Mouse (Mus musculus) cerebellum, adult 2 months (tissue): ENCODE results near the gene Usf2. TPM values are rescaled to one million over a fixed set of nuclear protein-coding genes. Genes with fewer than 3 reads are reported as not detected.
A peak's percentile ranks its signal among the peaks of the same experiment; 100 is the strongest.

Experiments used
- DNase-seq, 2 experiments: peaks; one replicate each; pipeline ENCODE4 v3.0.0; 2021
- H3K27ac ChIP-seq: fragments of 200-500 bp; 2 replicates; pipeline ENCODE4 v1.5.1; 2012; ENCODE audit warnings: low read length, control low read depth, inconsistent platforms; ENCODE audit not compliant: insufficient read depth
- H3K27me3 ChIP-seq: fragments of 200-500 bp; 2 replicates; pipeline ENCODE4 v1.6.1; 2012; ENCODE audit warnings: inconsistent platforms, mild to moderate bottlenecking, low read length, moderate library complexity; ENCODE audit not compliant: control insufficient read depth, insufficient read depth
- H3K4me1 ChIP-seq: fragments of 200-500 bp; 2 replicates; pipeline ENCODE4 v1.6.1; 2011; ENCODE audit warnings: low read length; ENCODE audit not compliant: control insufficient read depth, insufficient read depth
- H3K4me3 ChIP-seq: fragments of 200-500 bp; replicated peaks from 2 replicates; pipeline ENCODE3; 2011; ENCODE audit warnings: mild to moderate bottlenecking, low read depth, low read length, control low read depth; ENCODE audit not compliant: insufficient read depth
- CTCF ChIP-seq: fragments of 200-500 bp; IDR thresholded peaks from 2 replicates; pipeline ENCODE4 v1.5.1; 2011; ENCODE audit warnings: low read depth, mild to moderate bottlenecking, control low read depth, low read length, moderate library complexity, borderline replicate concordance; ENCODE audit not compliant: insufficient read depth
- POLR2A ChIP-seq: fragments of 200-500 bp; IDR thresholded peaks from 2 replicates; pipeline ENCODE4 v1.6.1; 2011; ENCODE audit warnings: low read length, control low read depth, borderline replicate concordance; ENCODE audit not compliant: insufficient read depth
- WGBS: fragments of 180-500 bp; shearing (Covaris S2); methylation state at CpG from one replicate; pipeline ENCODE4 v1.1.7; 2018; 5-methylcytosine and 5-hydroxymethylcytosine counted together
- polyA plus RNA-seq: library from polyadenylated mRNA; depleted of rRNA; stranded (reverse); fragments of >200 nt; gene quantifications from 2 replicates; pipeline ENCODE4 v1.2.3, GENCODE M21; 2012; rRNA removed

The Usf2 gene
- polyA plus RNA-seq, 1 experiment, result 230 TPM

DNA sequence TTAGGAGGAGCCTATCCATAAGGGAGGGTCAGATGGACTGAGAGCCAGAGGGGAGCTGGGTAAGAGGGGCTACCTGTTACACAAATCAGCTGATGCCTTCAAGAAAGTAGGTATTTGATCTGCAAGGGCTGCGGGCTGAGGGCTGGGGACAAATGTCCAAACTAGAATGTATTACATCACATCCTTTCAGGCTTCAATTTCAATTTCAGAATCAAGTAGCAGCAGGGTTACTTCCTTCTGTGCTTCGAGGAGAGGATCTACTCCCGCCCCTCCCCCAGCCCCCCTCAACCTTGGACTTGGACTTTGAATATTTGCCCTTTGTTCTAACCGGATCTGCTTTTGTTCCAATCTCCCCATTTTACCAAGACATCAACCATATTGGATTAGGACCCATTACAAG is 39.4 kb downstream of the Usf2 start:
- no peak overlapping the region for H3K4me3 ChIP-seq
- no peak for DNase-seq
- TF ChIP-seq CTCF (no peak), POLR2A (no peak)

DNA sequence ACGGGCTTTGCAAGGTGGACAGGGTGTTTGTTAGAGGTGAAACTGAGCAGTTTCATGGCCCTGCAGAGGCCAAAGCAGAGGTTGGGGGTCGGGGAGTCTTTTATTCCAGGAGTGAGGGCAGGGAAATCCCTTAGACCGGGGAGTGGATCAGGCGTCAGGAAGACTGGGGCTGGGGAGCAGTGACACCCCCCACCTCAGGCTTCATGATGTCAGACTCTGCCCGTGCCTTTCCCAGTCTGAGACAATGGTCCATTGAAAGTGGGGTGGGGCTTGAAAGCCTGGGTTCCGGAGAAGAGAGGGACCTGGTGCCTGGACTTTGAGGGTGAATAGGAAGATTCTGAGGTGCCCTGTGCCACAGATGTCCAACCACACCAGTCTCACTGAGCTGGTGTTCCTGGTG is 39.9 kb downstream of the Usf2 start:
- Histone ChIP-seq H3K4me3 (no peak overlapping the region), H3K27ac (peak overlapping the region; percentile 63; the same call in 1 of the 2 replicates), H3K27me3 (no peaks in the 10 kb centered on the region), H3K4me1 (no peaks in the 10 kb centered on the region)
- DNase-seq, result peak in 1 of 2 experiments; percentile 15
- TF ChIP-seq CTCF, result no peak
- TF ChIP-seq POLR2A, result no peak
- WGBS, result 22% methylated on average over 6 of the region's 6 CpGs

More for the DNA sequence above, 39.4 kb downstream of the Usf2 start:
- 50% methylated on average over 4 of the region's 4 CpGs for WGBS
- Histone ChIP-seq H3K4me1 (no peaks in the 10 kb centered on the region), H3K27ac (peak overlapping the region; percentile 63; the same call in 1 of the 2 replicates), H3K27me3 (no peaks in the 10 kb centered on the region)

DNA sequence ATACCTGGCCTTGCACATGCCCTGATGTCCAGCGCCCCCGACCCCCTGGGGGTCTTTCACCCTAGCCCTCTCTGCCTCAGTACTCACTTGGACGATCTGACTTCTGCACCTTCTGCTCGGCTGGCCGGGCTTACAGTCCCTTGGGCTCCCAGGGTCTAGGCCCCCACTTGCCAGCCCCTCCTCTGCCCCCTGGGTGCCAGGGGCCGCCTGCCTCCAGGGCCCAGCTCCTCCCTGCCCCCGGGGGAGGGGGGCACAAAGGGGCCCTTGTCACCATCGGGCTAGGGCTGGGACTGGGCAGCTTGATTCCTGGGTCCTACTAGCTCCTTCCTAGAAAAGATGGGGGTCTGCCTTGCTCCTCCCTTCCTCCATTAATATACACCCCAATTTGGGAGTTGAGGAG is 41.9 kb downstream of the Usf2 start, which contains the start of gene Mag:
Gene Mag, minus strand, starts transcription at position 142 of the 400 bp plus-strand sequence.
- Histone ChIP-seq H3K27me3 (no peaks in the 10 kb centered on the region), H3K4me1 (no peaks in the 10 kb centered on the region), H3K4me3 (peak within 1 kb of the TSS; percentile 34), H3K27ac (peak within 1 kb of the TSS; percentile 70; the same call in 1 of the 2 replicates)
- WGBS, result 55% methylated on average over 8 of the region's 8 CpGs
- TF ChIP-seq POLR2A, result no peak
- no peak for TF ChIP-seq CTCF
- DNase-seq, result peak in 1 of 2 experiments; percentile 31

DNA sequence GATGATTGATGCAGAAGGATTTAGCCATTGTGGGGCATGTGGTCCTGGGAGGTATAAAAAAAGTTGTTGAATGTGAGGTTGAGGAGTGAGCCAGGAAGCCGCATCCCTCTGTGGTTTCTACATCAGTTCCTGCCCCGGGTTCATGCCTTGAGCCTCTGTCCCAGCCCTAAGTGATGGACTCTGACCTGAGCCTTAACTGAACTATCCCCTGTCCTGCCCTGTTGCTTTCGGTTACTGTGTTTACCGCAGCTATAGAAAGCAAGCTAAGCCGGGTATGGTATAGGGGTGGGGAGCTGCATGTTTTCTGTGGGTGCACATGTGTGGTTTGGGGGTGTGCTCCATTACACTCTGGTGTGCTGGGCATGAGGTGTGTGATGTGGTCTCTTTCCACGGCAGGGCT is 46.8 kb downstream of the Usf2 start:
- H3K4me1 ChIP-seq, result no peaks in the 10 kb centered on the region
- no peaks in the 10 kb centered on the region for H3K27me3 ChIP-seq
- no peak overlapping the region for H3K4me3 ChIP-seq
- 81% methylated on average over 6 of the region's 6 CpGs for WGBS
- no peak overlapping the region for H3K27ac ChIP-seq
- no peak for TF ChIP-seq POLR2A
- TF ChIP-seq CTCF, result no peak
- no peak for DNase-seq

DNA sequence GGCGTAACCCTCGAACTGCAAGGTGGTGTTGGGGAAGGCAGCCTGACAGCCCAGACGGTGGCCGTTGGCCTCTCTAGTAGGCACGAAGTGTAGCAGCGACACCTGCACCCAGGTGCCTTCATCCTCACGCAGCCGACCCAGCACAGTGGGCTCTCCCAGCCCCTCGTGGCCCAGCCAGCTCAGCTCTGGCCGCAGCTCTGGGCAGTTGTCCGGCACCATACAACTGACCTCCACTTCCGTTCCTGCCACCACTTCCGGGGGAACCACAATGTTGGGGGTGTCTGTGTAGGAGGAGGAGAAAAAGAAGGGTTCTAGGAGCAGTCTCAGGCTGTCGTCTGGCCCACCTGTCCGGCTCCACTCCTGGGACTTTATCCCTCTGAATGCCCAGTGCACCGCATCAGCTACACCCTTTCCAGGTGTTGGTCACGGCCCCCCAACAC is 47.6 kb downstream of the Usf2 start:
- H3K4me3 ChIP-seq, result no peak overlapping the region

DNA sequence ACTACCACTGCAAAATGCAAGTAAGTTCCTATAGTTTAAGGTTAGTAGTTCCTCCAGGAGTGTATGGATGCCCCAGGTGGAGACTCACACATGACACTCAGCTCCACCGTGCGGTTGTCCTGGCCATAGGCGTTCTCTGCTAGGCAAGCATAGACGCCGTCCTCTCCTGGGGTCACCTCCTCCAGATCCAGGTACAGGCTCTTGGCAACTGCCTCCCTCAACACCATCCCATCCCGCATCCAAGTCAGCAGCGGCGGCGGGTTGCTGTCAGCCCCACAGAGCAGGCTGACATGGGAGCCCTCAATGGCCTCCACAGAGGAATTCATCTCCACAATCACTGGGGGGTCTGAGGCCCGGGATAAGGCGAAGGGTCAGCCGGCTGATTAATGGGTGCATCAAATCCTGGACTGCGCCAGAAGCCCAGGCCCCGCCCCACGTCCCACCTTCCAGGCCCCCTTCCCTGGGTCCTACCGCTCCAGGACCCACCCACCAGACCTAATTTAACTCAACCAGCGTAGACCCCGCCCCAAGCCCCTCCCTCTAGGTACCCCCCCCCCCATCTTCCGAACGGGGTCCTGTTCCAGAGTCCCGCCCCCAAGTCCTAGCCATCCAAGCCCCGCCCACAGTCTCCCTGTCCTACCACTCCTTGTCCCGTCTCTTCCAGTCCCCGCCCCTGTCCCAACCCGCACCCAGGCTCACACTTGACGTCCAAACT is 48.2 kb downstream of the Usf2 start:
- Histone ChIP-seq H3K27ac (no peak overlapping the region), H3K27me3 (no peaks in the 10 kb centered on the region), H3K4me3 (no peak overlapping the region), H3K4me1 (no peaks in the 10 kb centered on the region)
- TF ChIP-seq POLR2A (no peak), CTCF (no peak)
- WGBS, result 4% methylated on average over 26 of the region's 26 CpGs
- DNase-seq, result no peak

More for the DNA sequence above, 47.6 kb downstream of the Usf2 start:
- Histone ChIP-seq H3K27me3 (no peaks in the 10 kb centered on the region), H3K27ac (no peak overlapping the region), H3K4me1 (no peaks in the 10 kb centered on the region)
- DNase-seq, result no peak
- TF ChIP-seq POLR2A (no peak), CTCF (no peak)
- WGBS, result 31% methylated on average over 17 of the region's 17 CpGs

DNA sequence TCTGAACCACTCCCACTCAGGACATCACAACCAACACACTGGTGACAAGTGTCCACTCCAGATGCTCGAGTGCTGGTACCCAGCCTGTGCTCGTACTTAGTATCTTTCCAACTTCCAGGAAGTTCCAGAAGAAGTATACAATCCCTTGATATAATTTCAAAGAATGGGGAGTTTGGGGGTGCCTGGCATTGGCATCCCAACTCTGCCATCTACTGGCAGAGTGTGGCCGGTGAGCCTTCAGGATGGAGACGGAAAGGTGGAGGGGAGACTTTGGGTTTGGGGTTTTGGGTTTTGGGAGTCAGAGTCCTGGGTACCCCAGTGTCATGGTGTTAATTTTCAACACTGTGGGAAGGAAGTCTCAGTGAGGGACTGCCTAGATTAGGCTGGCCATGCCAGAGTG is 52.6 kb downstream of the Usf2 start:
- DNase-seq, result no peak

More for the DNA sequence above, 52.6 kb downstream of the Usf2 start:
- no peak overlapping the region for H3K4me3 ChIP-seq
- TF ChIP-seq CTCF (peak; percentile 29; the same call in 1 of the 2 replicates), POLR2A (no peak)
- no peak overlapping the region for H3K27ac ChIP-seq
- 46% methylated on average over 4 of the region's 4 CpGs for WGBS
- H3K27me3 ChIP-seq, result no peaks in the 10 kb centered on the region
- no peaks in the 10 kb centered on the region for H3K4me1 ChIP-seq

Other genes starting within 250 kb of the Usf2 start
- gene Atp4a, start 244.6 kb downstream of the Usf2 start, polyA plus RNA-seq, result 0.33 and 0.39 TPM in 2 replicates
- gene Tmem147, start 227.3 kb downstream of the Usf2 start, polyA plus RNA-seq, result 247 TPM in 2 replicates
- not detected in 2 replicates for gene Gapdhs, start 213.1 kb downstream of the Usf2 start, polyA plus RNA-seq
- 6.3 and 6.9 TPM in 2 replicates for gene Sbsn, start 205.3 kb downstream of the Usf2 start, polyA plus RNA-seq
- 1.4 and 1.8 TPM in 2 replicates for gene Dmkn, start 193.0 kb downstream of the Usf2 start, polyA plus RNA-seq
- gene Krtdap, start 168.9 kb downstream of the Usf2 start, polyA plus RNA-seq, result not detected in 2 replicates
- gene Ffar2, start 133.0 kb downstream of the Usf2 start, polyA plus RNA-seq, result 0.03 TPM in 1 of 2 replicates, not detected in the other
- not detected in 2 replicates for gene Ffar3, start 100.6 kb downstream of the Usf2 start, polyA plus RNA-seq
- gene Ffar1, start 95.2 kb downstream of the Usf2 start, polyA plus RNA-seq, result not detected in 2 replicates
- gene Cd22, start 76.5 kb downstream of the Usf2 start, polyA plus RNA-seq, result 0.11 and 0.19 TPM in 2 replicates
- 683 and 783 TPM in 2 replicates for gene Mag, start 41.9 kb downstream of the Usf2 start, polyA plus RNA-seq
- not detected in 2 replicates for gene Hamp2, start 32.1 kb downstream of the Usf2 start, polyA plus RNA-seq
- gene Hamp, start 12.8 kb downstream of the Usf2 start, polyA plus RNA-seq, result not detected in 2 replicates
- 9.2 and 9.4 TPM in 2 replicates for gene Lsr, start 16.7 kb upstream of the Usf2 start, polyA plus RNA-seq
- 0.13 and 0.29 TPM in 2 replicates for gene Fam187b, start 17.0 kb upstream of the Usf2 start, polyA plus RNA-seq
- gene Fxyd5, start 85.7 kb upstream of the Usf2 start, polyA plus RNA-seq, result 9.0 and 14.8 TPM in 2 replicates
- gene Fxyd7, start 94.7 kb upstream of the Usf2 start, polyA plus RNA-seq, result 72.5 and 99.7 TPM in 2 replicates
- 202 and 222 TPM in 2 replicates for gene Fxyd1, start 100.4 kb upstream of the Usf2 start, polyA plus RNA-seq
- 48.9 and 54.2 TPM in 2 replicates for gene Lgi4, start 102.5 kb upstream of the Usf2 start, polyA plus RNA-seq
- gene Fxyd3, start 119.9 kb upstream of the Usf2 start, polyA plus RNA-seq, result 1.3 and 1.4 TPM in 2 replicates
- 9.4 and 10.8 TPM in 2 replicates for gene Hpn, start 158.5 kb upstream of the Usf2 start, polyA plus RNA-seq
- gene Scn1b, start 170.2 kb upstream of the Usf2 start, polyA plus RNA-seq, result 1,376 and 1,380 TPM in 2 replicates
- 148 and 153 TPM in 2 replicates for gene Gramd1a, start 199.1 kb upstream of the Usf2 start, polyA plus RNA-seq